Mouse (Mus musculus) urinary bladder, postnatal 36 days (tissue): ENCODE data around the gene Ovol2.
A peak's percentile ranks its signal among the peaks of the same experiment; 100 is the strongest.
"Not testable (repeated sequence)": the region's sequence is repeated elsewhere in the genome, so short reads cannot be mapped to it uniquely, and the experiment has no call there.

Experiments
- DNase-seq, 2 experiments: peaks; one replicate each; pipeline ENCODE4 v3.0.0; 2022; ENCODE audit warnings: low spot score in 2 of 2, mixed read lengths in 1 of 2

Ovol2 gene

GRCm38 (mm10) chr2:144331401-144332302, at the start of gene Ovol2:
Ovol2 (minus strand) TSS chr2:144332146.
- DNase-seq: peak; percentile 75 to 77

GRCm38 (mm10) chr2:144381741-144382140, 49.8 kb upstream of the Ovol2 start:
- DNase-seq: no peak

GRCm38 (mm10) chr2:144381293-144381692, 49.3 kb upstream of the Ovol2 start:
- DNase-seq: no peak

GRCm38 (mm10) chr2:144375063-144375703, 43.2 kb upstream of the Ovol2 start:
- DNase-seq: no peak

- no peak for DNase-seq
Measured at GRCm38 (mm10) chr2:144373063-144373462, 41.1 kb upstream of the Ovol2 start.

GRCm38 (mm10) chr2:144371566-144371965, 39.6 kb upstream of the Ovol2 start:
- DNase-seq: no peak

- DNase-seq: no peak
Measured at GRCm38 (mm10) chr2:144369511-144369910, 37.6 kb upstream of the Ovol2 start.

GRCm38 (mm10) chr2:144369020-144369421, 37.1 kb upstream of the Ovol2 start:
- no peak for DNase-seq

GRCm38 (mm10) chr2:144368400-144369019, 36.6 kb upstream of the Ovol2 start, which contains the start of the genes Kat14 and Pet117:
Kat14 (plus strand) TSS chr2:144368983.
Pet117 (plus strand) TSS chr2:144368996.
- peak; percentile 95 to 97 for DNase-seq

- no peak for DNase-seq
Measured at GRCm38 (mm10) chr2:144352843-144353242, 20.9 kb upstream of the Ovol2 start.

- no peak for DNase-seq
Measured at GRCm38 (mm10) chr2:144348525-144348924, 16.6 kb upstream of the Ovol2 start.

GRCm38 (mm10) chr2:144343158-144343557, 11.2 kb upstream of the Ovol2 start:
- DNase-seq: no peak

GRCm38 (mm10) chr2:144338149-144338548, 6.2 kb upstream of the Ovol2 start:
- not testable (repeated sequence) for DNase-seq

- no peak for DNase-seq
Measured at GRCm38 (mm10) chr2:144337701-144338100, 5.8 kb upstream of the Ovol2 start.

- no peak for DNase-seq
Measured at GRCm38 (mm10) chr2:144337230-144337629, 5.3 kb upstream of the Ovol2 start.

- peak in 1 of 2 experiments; percentile 10 for DNase-seq
Measured at GRCm38 (mm10) chr2:144333138-144333842, 1.3 kb upstream of the Ovol2 start.

GRCm38 (mm10) chr2:144332486-144332885, 540 bp upstream of the Ovol2 start:
- DNase-seq: no peak

- DNase-seq: peak in 1 of 2 experiments; percentile 29
Measured at GRCm38 (mm10) chr2:144330960-144331371, 980 bp downstream of the Ovol2 start.

- peak in 1 of 2 experiments; percentile 23 for DNase-seq
Measured at GRCm38 (mm10) chr2:144330352-144330959, 1.5 kb downstream of the Ovol2 start.

GRCm38 (mm10) chr2:144329937-144330336, 2.0 kb downstream of the Ovol2 start:
- DNase-seq: no peak

- DNase-seq: no peak
Measured at GRCm38 (mm10) chr2:144329451-144329850, 2.5 kb downstream of the Ovol2 start.
